Mouse (Mus musculus): Measurements from ENCODE around the gene Rasa4. TPM values are rescaled to one million over a fixed set of nuclear protein-coding genes. Genes with fewer than 3 reads are reported as not detected.

The Rasa4 gene
- polyA plus RNA-seq, 1 experiment from 2014 or later, result 4.7 TPM

GRCm38 (mm10) chr5:136077001-136077550 lies 6.6 kb upstream of the Rasa4 start:
- no peak overlapping the region for H3K4me2 ChIP-seq (ENCODE audit: low read depth)
- no peaks in the 10 kb centered on the region for H3K36me3 ChIP-seq (ENCODE audit: control insufficient read depth, insufficient read depth, low read length)
- 84% methylated on average over 9 of the region's 9 CpGs for WGBS
- H3K27me3 ChIP-seq (ENCODE audit: control insufficient read depth, insufficient read depth, low read length), result no peaks in the 10 kb centered on the region
- H3K9ac ChIP-seq (ENCODE audit: low read length), result no peak overlapping the region
- DNase-seq (ENCODE audit: low spot score) (no peak), ATAC-seq (ENCODE audit: insufficient read depth, low FRiP score, low TSS enrichment) (no peak)
- no peak overlapping the region for H3K27ac ChIP-seq (ENCODE audit: low read depth, low read length)
- no peaks in the 10 kb centered on the region for H3K9me3 ChIP-seq (ENCODE audit: control insufficient read depth, low read length)
- H3K4me3 ChIP-seq (ENCODE audit: low read depth, low read length), result no peak overlapping the region
- H3K4me1 ChIP-seq (ENCODE audit: control insufficient read depth, insufficient read depth, low read length), result no peaks in the 10 kb centered on the region

DNA sequence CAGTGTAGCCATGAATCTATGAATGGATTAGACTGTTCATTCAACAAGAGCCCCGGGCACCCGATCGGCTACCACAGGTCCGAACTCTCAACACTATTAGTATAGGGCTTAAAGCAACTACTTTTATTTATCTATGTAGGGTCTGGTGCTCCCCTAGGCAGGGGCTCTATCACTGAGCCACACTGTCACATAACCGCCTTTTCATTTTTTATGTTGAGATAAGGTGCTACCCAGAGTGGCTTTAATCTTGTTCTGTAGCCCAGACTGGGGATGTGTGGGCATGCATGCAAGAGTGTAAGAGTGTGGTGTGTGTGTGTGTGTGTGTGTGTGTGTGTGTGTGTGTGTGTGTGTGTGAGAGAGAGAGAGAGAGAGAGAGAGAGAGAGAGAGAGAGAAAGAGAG lies 5.6 kb upstream of the Rasa4 start:
- DNase-seq (ENCODE audit: low spot score) (no peak), ATAC-seq (ENCODE audit: insufficient read depth, low FRiP score, low TSS enrichment) (no peak)
- Histone ChIP-seq H3K4me1 (ENCODE audit: control insufficient read depth, insufficient read depth, low read length) (no peaks in the 10 kb centered on the region), H3K9me3 (ENCODE audit: control insufficient read depth, low read length) (no peaks in the 10 kb centered on the region), H3K4me3 (ENCODE audit: low read depth, low read length) (no peak overlapping the region), H3K27ac (ENCODE audit: low read depth, low read length) (no peak overlapping the region), H3K9ac (ENCODE audit: low read length) (no peak overlapping the region), H3K4me2 (ENCODE audit: low read depth) (no peak overlapping the region), H3K36me3 (ENCODE audit: control insufficient read depth, insufficient read depth, low read length) (no peaks in the 10 kb centered on the region), H3K27me3 (ENCODE audit: control insufficient read depth, insufficient read depth, low read length) (no peaks in the 10 kb centered on the region)
- 93% methylated on average over 5 of the region's 5 CpGs for WGBS

DNA sequence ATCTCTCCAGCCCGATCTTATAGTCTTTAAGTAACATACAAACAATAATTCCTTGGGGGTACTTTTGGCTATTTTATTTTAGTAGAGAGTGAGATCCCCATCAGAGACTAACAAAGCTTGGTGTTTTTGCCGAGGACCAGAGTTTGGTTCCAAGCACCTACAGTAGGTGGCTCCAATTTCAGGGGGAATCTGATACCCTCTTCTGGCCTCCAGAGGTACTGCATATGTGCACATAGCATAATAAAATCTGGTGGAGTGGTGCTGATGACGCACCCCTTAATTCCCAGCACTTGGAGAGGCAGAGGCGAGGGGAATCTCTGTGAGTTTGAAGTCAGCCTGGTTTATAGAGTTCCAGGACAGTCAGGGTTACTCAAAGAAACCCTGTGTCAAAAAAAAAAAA lies 1.4 kb upstream of the Rasa4 start:
- Histone ChIP-seq H3K9me3 (ENCODE audit: control insufficient read depth, low read length) (no peaks in the 10 kb centered on the region), H3K36me3 (ENCODE audit: control insufficient read depth, insufficient read depth, low read length) (no peaks in the 10 kb centered on the region; the same call in 1 of the 2 replicates), H3K27ac (ENCODE audit: low read depth, low read length) (no peak overlapping the region), H3K4me2 (ENCODE audit: low read depth) (no peak overlapping the region), H3K27me3 (ENCODE audit: control insufficient read depth, insufficient read depth, low read length) (peaks cover 8% of the 10 kb centered on the region), H3K4me1 (ENCODE audit: control insufficient read depth, insufficient read depth, low read length) (peaks cover 8% of the 10 kb centered on the region; the same call in 1 of the 2 replicates), H3K9ac (ENCODE audit: low read length) (no peak overlapping the region), H3K4me3 (ENCODE audit: low read depth, low read length) (no peak overlapping the region)
- whole genome bisulfite sequencing, result 79% methylated on average over 4 of the region's 4 CpGs
- DNase-seq (ENCODE audit: low spot score) (no peak), ATAC-seq (ENCODE audit: insufficient read depth, low FRiP score, low TSS enrichment) (no peak)

GRCm38 (mm10) chr5:136084144-136084881 lies 597 bp downstream of the Rasa4 start:
- WGBS, result 3% methylated on average over 23 of the region's 23 CpGs
- ATAC-seq (ENCODE audit: insufficient read depth, low FRiP score, low TSS enrichment) (peak; percentile 30), DNase-seq (ENCODE audit: low spot score) (peak; percentile 19)
- Histone ChIP-seq H3K9me3 (ENCODE audit: control insufficient read depth, low read length) (no peaks in the 10 kb centered on the region), H3K4me3 (ENCODE audit: low read depth, low read length) (peak overlapping the region; percentile 39), H3K9ac (ENCODE audit: low read length) (peak overlapping the region; percentile 51), H3K27ac (ENCODE audit: low read depth, low read length) (no peak overlapping the region), H3K4me1 (ENCODE audit: control insufficient read depth, insufficient read depth, low read length) (peaks cover 8% of the 10 kb centered on the region; the same call in 1 of the 2 replicates), H3K27me3 (ENCODE audit: control insufficient read depth, insufficient read depth, low read length) (peaks cover 8% of the 10 kb centered on the region), H3K4me2 (ENCODE audit: low read depth) (peak overlapping the region; percentile 89), H3K36me3 (ENCODE audit: control insufficient read depth, insufficient read depth, low read length) (no peaks in the 10 kb centered on the region; the same call in 1 of the 2 replicates)

- 0 out of 2 replicates have a peak, but pooled peaks have one; percentile 42 for ATAC-seq (ENCODE audit: insufficient read depth, low FRiP score, low TSS enrichment)
- H3K9me3 ChIP-seq (ENCODE audit: control insufficient read depth, low read length), result no peaks in the 10 kb centered on the region
- peaks cover 8% of the 10 kb centered on the region for H3K27me3 ChIP-seq (ENCODE audit: control insufficient read depth, insufficient read depth, low read length)
- H3K4me1 ChIP-seq (ENCODE audit: control insufficient read depth, insufficient read depth, low read length), result peaks cover 8% of the 10 kb centered on the region; the same call in 1 of the 2 replicates
- H3K4me3 ChIP-seq (ENCODE audit: low read depth, low read length), result peak overlapping the region; percentile 39; the same call in 1 of the 2 replicates
- WGBS, result 5% methylated on average over 18 of the region's 21 CpGs
- peak; percentile 66 for DNase-seq (ENCODE audit: low spot score)
- no peaks in the 10 kb centered on the region; the same call in 1 of the 2 replicates for H3K36me3 ChIP-seq (ENCODE audit: control insufficient read depth, insufficient read depth, low read length)
- H3K9ac ChIP-seq (ENCODE audit: low read length), result no peak overlapping the region
- H3K27ac ChIP-seq (ENCODE audit: low read depth, low read length), result no peak overlapping the region
- H3K4me2 ChIP-seq (ENCODE audit: low read depth), result peak overlapping the region; percentile 89
Measured at GRCm38 (mm10) chr5:136084891-136085651, 1.4 kb downstream of the Rasa4 start.

- H3K4me3 ChIP-seq (ENCODE audit: low read depth, low read length), result no peak overlapping the region
- H3K27ac ChIP-seq (ENCODE audit: low read depth, low read length), result no peak overlapping the region
- peaks cover 8% of the 10 kb centered on the region; the same call in 1 of the 2 replicates for H3K4me1 ChIP-seq (ENCODE audit: control insufficient read depth, insufficient read depth, low read length)
- DNase-seq (ENCODE audit: low spot score), result no peak
- H3K36me3 ChIP-seq (ENCODE audit: control insufficient read depth, insufficient read depth, low read length), result no peaks in the 10 kb centered on the region; the same call in 1 of the 2 replicates
- no peak overlapping the region for H3K4me2 ChIP-seq (ENCODE audit: low read depth)
- H3K9ac ChIP-seq (ENCODE audit: low read length), result no peak overlapping the region
- 89% methylated on average over 8 of the region's 8 CpGs for WGBS
- no peaks in the 10 kb centered on the region for H3K9me3 ChIP-seq (ENCODE audit: control insufficient read depth, low read length)
- no peak for ATAC-seq (ENCODE audit: insufficient read depth, low FRiP score, low TSS enrichment)
- peaks cover 8% of the 10 kb centered on the region for H3K27me3 ChIP-seq (ENCODE audit: control insufficient read depth, insufficient read depth, low read length)
Measured at GRCm38 (mm10) chr5:136086290-136086689, 2.6 kb downstream of the Rasa4 start.

GRCm38 (mm10) chr5:136088821-136089575 lies 5.3 kb downstream of the Rasa4 start:
- H3K27me3 ChIP-seq (ENCODE audit: control insufficient read depth, insufficient read depth, low read length), result peaks cover 7% of the 10 kb centered on the region
- no peak overlapping the region for H3K9ac ChIP-seq (ENCODE audit: low read length)
- ATAC-seq (ENCODE audit: insufficient read depth, low FRiP score, low TSS enrichment) (no peak), DNase-seq (ENCODE audit: low spot score) (no peak)
- no peaks in the 10 kb centered on the region for H3K9me3 ChIP-seq (ENCODE audit: control insufficient read depth, low read length)
- peaks cover 8% of the 10 kb centered on the region; the same call in 1 of the 2 replicates for H3K4me1 ChIP-seq (ENCODE audit: control insufficient read depth, insufficient read depth, low read length)
- no peak overlapping the region for H3K4me3 ChIP-seq (ENCODE audit: low read depth, low read length)
- H3K27ac ChIP-seq (ENCODE audit: low read depth, low read length), result no peak overlapping the region
- no peak overlapping the region for H3K4me2 ChIP-seq (ENCODE audit: low read depth)
- WGBS, result 16% methylated on average over 14 of the region's 14 CpGs
- H3K36me3 ChIP-seq (ENCODE audit: control insufficient read depth, insufficient read depth, low read length), result no peaks in the 10 kb centered on the region; the same call in 1 of the 2 replicates

DNA sequence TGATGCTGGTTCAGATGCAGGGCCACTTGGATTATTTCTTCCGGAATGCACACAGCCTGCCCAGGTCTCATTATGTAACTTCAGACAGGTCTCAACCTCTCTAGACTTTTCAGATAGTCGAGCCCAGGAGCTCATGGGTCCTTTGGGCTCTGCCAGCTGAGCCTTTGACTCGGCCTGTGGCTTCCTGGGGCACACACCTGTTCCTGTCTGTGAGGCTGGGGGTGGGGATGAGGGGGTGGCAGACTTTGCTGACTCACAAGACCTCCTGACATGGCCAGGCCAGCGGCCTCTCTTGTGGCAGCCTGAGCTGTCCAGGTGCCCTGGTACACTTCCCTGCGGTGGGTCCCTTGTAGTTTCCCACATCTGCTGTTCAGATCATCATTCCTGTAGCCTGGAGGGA lies 8.2 kb downstream of the Rasa4 start:
- Histone ChIP-seq H3K27me3 (ENCODE audit: control insufficient read depth, insufficient read depth, low read length) (no peaks in the 10 kb centered on the region), H3K27ac (ENCODE audit: low read depth, low read length) (no peak overlapping the region), H3K9ac (ENCODE audit: low read length) (no peak overlapping the region), H3K4me3 (ENCODE audit: low read depth, low read length) (no peak overlapping the region), H3K4me1 (ENCODE audit: control insufficient read depth, insufficient read depth, low read length) (no peaks in the 10 kb centered on the region), H3K9me3 (ENCODE audit: control insufficient read depth, low read length) (no peaks in the 10 kb centered on the region), H3K36me3 (ENCODE audit: control insufficient read depth, insufficient read depth, low read length) (no peaks in the 10 kb centered on the region), H3K4me2 (ENCODE audit: low read depth) (no peak overlapping the region)
- DNase-seq (ENCODE audit: low spot score), result no peak
- 54% methylated on average over 5 of the region's 5 CpGs for WGBS
- no peak for ATAC-seq (ENCODE audit: insufficient read depth, low FRiP score, low TSS enrichment)

Measured in neural tube, embryonic 11.5 days (tissue).